Mouse (Mus musculus): ENCODE measurements around the gene Abcc6. TPM values are rescaled to one million over a fixed set of nuclear protein-coding genes. Genes with fewer than 3 reads are reported as not detected.
"Not testable (repeated sequence)": the region's sequence is repeated elsewhere in the genome, so short reads cannot be mapped to it uniquely, and the experiment has no call there.

Abcc6 gene
- polyA plus RNA-seq, 1 experiment from 2014 or later = not detected

- H3K4me3 ChIP-seq = no peak overlapping the region
- WGBS = 52% methylated on average over 6 of the region's 6 CpGs
- H3K4me2 ChIP-seq = no peak overlapping the region
Measured at GRCm38 (mm10) chr7:45974512-45974911, 55.6 kb downstream of the Abcc6 start.

GRCm38 (mm10) chr7:45974103-45974502, 56.0 kb downstream of the Abcc6 start:
- Histone ChIP-seq H3K9me3 (replicated peaks) (no peaks in the 10 kb centered on the region), H3K9ac (no peak overlapping the region), H3K4me3 (no peak overlapping the region), H3K27me3 (no peaks in the 10 kb centered on the region), H3K36me3 (no peaks in the 10 kb centered on the region), H3K27ac (no peak overlapping the region), H3K4me1 (replicated peaks) (no peaks in the 10 kb centered on the region), H3K4me2 (no peak overlapping the region)
- no peak for ATAC-seq (replicated peaks; ENCODE audit: insufficient number of reproducible peaks, insufficient read depth, low FRiP score, low read depth)
- 29% methylated on average over 6 of the region's 6 CpGs for WGBS

More at GRCm38 (mm10) chr7:45974512-45974911, 55.6 kb downstream of the Abcc6 start:
- no peaks in the 10 kb centered on the region for H3K9me3 ChIP-seq (replicated peaks)
- ATAC-seq (replicated peaks; ENCODE audit: insufficient number of reproducible peaks, insufficient read depth, low FRiP score, low read depth) = no peak
- no peaks in the 10 kb centered on the region for H3K36me3 ChIP-seq
- H3K9ac ChIP-seq = no peak overlapping the region
- no peaks in the 10 kb centered on the region for H3K4me1 ChIP-seq (replicated peaks)
- no peaks in the 10 kb centered on the region for H3K27me3 ChIP-seq
- H3K27ac ChIP-seq = no peak overlapping the region

- H3K9me3 ChIP-seq (replicated peaks) = no peaks in the 10 kb centered on the region
- 80% methylated on average over 6 of the region's 6 CpGs for WGBS
- ATAC-seq (replicated peaks; ENCODE audit: insufficient number of reproducible peaks, insufficient read depth, low FRiP score, low read depth) = no peak
Measured at GRCm38 (mm10) chr7:45973271-45973687, 56.8 kb downstream of the Abcc6 start.

GRCm38 (mm10) chr7:45971831-45972723, 58.0 kb downstream of the Abcc6 start:
- Histone ChIP-seq H3K4me2 (no peak overlapping the region), H3K36me3 (no peaks in the 10 kb centered on the region), H3K4me1 (replicated peaks) (no peaks in the 10 kb centered on the region), H3K9ac (no peak overlapping the region), H3K27me3 (no peaks in the 10 kb centered on the region), H3K27ac (no peak overlapping the region), H3K9me3 (replicated peaks) (no peaks in the 10 kb centered on the region), H3K4me3 (no peak overlapping the region)
- WGBS = 75% methylated on average over 11 of the region's 11 CpGs
- no peak for ATAC-seq (replicated peaks; ENCODE audit: insufficient number of reproducible peaks, insufficient read depth, low FRiP score, low read depth)

More at GRCm38 (mm10) chr7:45973271-45973687, 56.8 kb downstream of the Abcc6 start:
- Histone ChIP-seq H3K4me2 (no peak overlapping the region), H3K9ac (no peak overlapping the region), H3K4me1 (replicated peaks) (no peaks in the 10 kb centered on the region), H3K36me3 (no peaks in the 10 kb centered on the region), H3K4me3 (no peak overlapping the region), H3K27me3 (no peaks in the 10 kb centered on the region), H3K27ac (no peak overlapping the region)

GRCm38 (mm10) chr7:45956611-45957010, 73.5 kb downstream of the Abcc6 start:
- Histone ChIP-seq H3K9me3 (replicated peaks) (no peaks in the 10 kb centered on the region), H3K9ac (no peak overlapping the region), H3K4me2 (no peak overlapping the region), H3K4me1 (replicated peaks) (no peaks in the 10 kb centered on the region), H3K27ac (no peak overlapping the region), H3K4me3 (no peak overlapping the region), H3K27me3 (no peaks in the 10 kb centered on the region), H3K36me3 (no peaks in the 10 kb centered on the region)
- no peak for ATAC-seq (replicated peaks; ENCODE audit: insufficient number of reproducible peaks, insufficient read depth, low FRiP score, low read depth)
- WGBS = 52% methylated on average over 4 of the region's 4 CpGs

GRCm38 (mm10) chr7:45949061-45949460, 81.0 kb downstream of the Abcc6 start:
- no peak overlapping the region for H3K9ac ChIP-seq
- no peak overlapping the region for H3K4me3 ChIP-seq
- no peaks in the 10 kb centered on the region for H3K27me3 ChIP-seq
- H3K36me3 ChIP-seq = no peaks in the 10 kb centered on the region
- ATAC-seq (replicated peaks; ENCODE audit: insufficient number of reproducible peaks, insufficient read depth, low FRiP score, low read depth) = no peak
- no peak overlapping the region for H3K4me2 ChIP-seq
- no peaks in the 10 kb centered on the region for H3K4me1 ChIP-seq (replicated peaks)
- H3K27ac ChIP-seq = no peak overlapping the region
- WGBS = 66% methylated on average over 4 of the region's 4 CpGs
- H3K9me3 ChIP-seq (replicated peaks) = no peaks in the 10 kb centered on the region

GRCm38 (mm10) chr7:45943280-45943679, 86.8 kb downstream of the Abcc6 start:
- H3K9me3 ChIP-seq (replicated peaks); H3K4me1 ChIP-seq (replicated peaks); H3K4me3 ChIP-seq; H3K9ac ChIP-seq; ATAC-seq (replicated peaks; ENCODE audit: insufficient number of reproducible peaks, insufficient read depth, low FRiP score, low read depth); H3K27me3 ChIP-seq; H3K36me3 ChIP-seq; H3K4me2 ChIP-seq; H3K27ac ChIP-seq: not testable (repeated sequence)
- 69% methylated on average over 1 of the region's 1 CpGs for WGBS

GRCm38 (mm10) chr7:45941986-45942385, 88.1 kb downstream of the Abcc6 start:
- H3K9ac ChIP-seq = no peak overlapping the region
- no peaks in the 10 kb centered on the region for H3K36me3 ChIP-seq
- no peak overlapping the region for H3K27ac ChIP-seq
- 78% methylated on average over 9 of the region's 9 CpGs for WGBS
- H3K27me3 ChIP-seq = no peaks in the 10 kb centered on the region
- H3K4me2 ChIP-seq = no peak overlapping the region
- ATAC-seq (replicated peaks; ENCODE audit: insufficient number of reproducible peaks, insufficient read depth, low FRiP score, low read depth) = no peak
- H3K4me3 ChIP-seq = no peak overlapping the region
- H3K9me3 ChIP-seq (replicated peaks) = no peaks in the 10 kb centered on the region
- no peaks in the 10 kb centered on the region for H3K4me1 ChIP-seq (replicated peaks)

- Histone ChIP-seq H3K27me3 (no peaks in the 10 kb centered on the region), H3K4me1 (replicated peaks) (no peaks in the 10 kb centered on the region), H3K4me3 (no peak overlapping the region), H3K36me3 (no peaks in the 10 kb centered on the region), H3K27ac (no peak overlapping the region), H3K4me2 (no peak overlapping the region), H3K9me3 (replicated peaks) (no peaks in the 10 kb centered on the region), H3K9ac (no peak overlapping the region)
- no peak for ATAC-seq (replicated peaks; ENCODE audit: insufficient number of reproducible peaks, insufficient read depth, low FRiP score, low read depth)
- WGBS = 38% methylated on average over 2 of the region's 2 CpGs
Measured at GRCm38 (mm10) chr7:45939836-45940235, 90.3 kb downstream of the Abcc6 start.

- WGBS = 27% methylated on average over 7 of the region's 7 CpGs
Measured at GRCm38 (mm10) chr7:45935114-45935513, 95.0 kb downstream of the Abcc6 start.

GRCm38 (mm10) chr7:45933766-45934165, 96.3 kb downstream of the Abcc6 start:
- H3K27ac ChIP-seq; ATAC-seq (replicated peaks; ENCODE audit: insufficient number of reproducible peaks, insufficient read depth, low FRiP score, low read depth); H3K9ac ChIP-seq; H3K36me3 ChIP-seq; H3K27me3 ChIP-seq; H3K4me1 ChIP-seq (replicated peaks); H3K9me3 ChIP-seq (replicated peaks); H3K4me3 ChIP-seq; H3K4me2 ChIP-seq: not testable (repeated sequence)
- WGBS = 87% methylated on average over 12 of the region's 12 CpGs

More at GRCm38 (mm10) chr7:45935114-45935513, 95.0 kb downstream of the Abcc6 start:
- Histone ChIP-seq H3K9ac (no peak overlapping the region), H3K27me3 (no peaks in the 10 kb centered on the region), H3K27ac (no peak overlapping the region), H3K4me3 (no peak overlapping the region), H3K4me2 (no peak overlapping the region), H3K9me3 (replicated peaks) (no peaks in the 10 kb centered on the region), H3K4me1 (replicated peaks) (no peaks in the 10 kb centered on the region), H3K36me3 (no peaks in the 10 kb centered on the region)
- ATAC-seq (replicated peaks; ENCODE audit: insufficient number of reproducible peaks, insufficient read depth, low FRiP score, low read depth) = peak; percentile 53; the same call in 1 of the 2 replicates

GRCm38 (mm10) chr7:45929688-45930087, 100.4 kb downstream of the Abcc6 start:
- no peak for ATAC-seq (replicated peaks; ENCODE audit: insufficient number of reproducible peaks, insufficient read depth, low FRiP score, low read depth)
- 75% methylated on average over 1 of the region's 1 CpGs for WGBS
- H3K4me1 ChIP-seq (replicated peaks) = no peaks in the 10 kb centered on the region

More at GRCm38 (mm10) chr7:45929688-45930087, 100.4 kb downstream of the Abcc6 start:
- H3K27ac ChIP-seq = no peak overlapping the region
- H3K36me3 ChIP-seq = no peaks in the 10 kb centered on the region
- H3K9me3 ChIP-seq (replicated peaks) = no peaks in the 10 kb centered on the region
- no peak overlapping the region for H3K4me2 ChIP-seq
- no peak overlapping the region for H3K9ac ChIP-seq
- peaks cover 13% of the 10 kb centered on the region; the same call in 1 of the 2 replicates for H3K27me3 ChIP-seq
- no peak overlapping the region for H3K4me3 ChIP-seq

Measured in heart, embryonic 15.5 days (tissue).